Mouse (Mus musculus) A20 (cell line): ENCODE data around the gene Napepld.
"Not testable (repeated sequence)": the region's sequence is repeated elsewhere in the genome, so short reads cannot be mapped to it uniquely, and the experiment has no call there.

ENCODE experiments used
- DNase-seq: peaks from one replicate; pipeline ENCODE4 v3.0.0-alpha.2; 2011; ENCODE audit warnings: low read depth, low spot score

The Napepld gene

DNA sequence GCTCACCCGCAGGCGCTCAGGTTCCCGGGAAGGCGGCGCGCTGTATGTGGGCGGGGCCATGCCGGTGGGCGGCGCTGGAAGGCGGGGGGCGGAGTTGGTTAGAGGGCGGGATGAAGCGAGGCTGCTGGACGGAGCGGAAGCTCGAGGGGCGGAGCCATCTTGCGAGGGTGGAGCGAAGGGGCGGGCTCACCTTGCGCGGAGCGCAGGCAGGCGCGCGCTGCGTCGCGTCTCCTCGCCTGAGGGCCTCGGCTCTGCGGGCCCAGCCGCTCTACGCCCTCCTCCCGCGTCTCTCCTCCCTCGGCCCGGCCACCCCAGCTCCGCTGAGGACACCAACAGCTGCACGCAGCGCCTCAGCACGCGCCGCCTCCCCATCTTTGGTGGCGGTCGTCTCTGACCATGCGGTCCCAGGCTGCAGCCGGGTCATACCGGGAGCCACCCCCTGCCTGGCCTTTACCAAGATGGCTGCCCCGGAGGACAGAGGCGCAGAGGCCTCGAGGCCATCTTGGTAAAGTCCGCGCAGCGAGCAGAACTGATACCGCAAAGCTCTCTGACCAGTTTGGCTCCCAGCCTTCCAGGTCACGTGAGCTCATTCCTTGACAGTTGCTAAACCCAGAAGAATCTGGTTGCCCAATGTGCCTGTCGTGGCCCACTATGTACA is at the start of gene Napepld:
Gene Napepld (minus strand): TSS at position 46 of the 658 bp plus-strand sequence.
- DNase-seq = peak; percentile 99

GRCm38 (mm10) chr5:21745966-21746365 is 44.8 kb upstream of the Napepld start:
- no peak for DNase-seq

- no peak for DNase-seq
Observed at GRCm38 (mm10) chr5:21744651-21745050, 43.5 kb upstream of the Napepld start.

GRCm38 (mm10) chr5:21743606-21744005 is 42.4 kb upstream of the Napepld start:
- no peak for DNase-seq

DNA sequence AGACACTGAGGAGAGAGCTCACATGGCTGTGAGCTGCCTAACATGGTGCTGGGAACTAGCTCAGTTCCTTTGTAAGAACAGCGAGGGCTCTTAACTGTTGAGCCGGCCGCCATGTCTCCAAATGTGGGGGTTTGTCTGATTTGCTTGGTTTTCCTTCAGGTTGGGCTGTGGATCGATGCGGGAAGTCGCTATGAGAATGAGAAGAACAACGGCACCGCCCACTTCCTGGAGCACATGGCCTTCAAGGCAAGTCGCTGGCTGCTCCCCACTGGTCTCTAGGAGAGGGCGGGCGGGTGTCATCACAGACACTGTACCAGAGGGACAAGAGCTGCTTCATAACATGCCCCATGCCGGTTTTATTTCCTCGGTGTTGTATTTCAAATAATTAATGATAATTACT is 38.7 kb upstream of the Napepld start:
- no peak for DNase-seq

- no peak for DNase-seq
Observed at GRCm38 (mm10) chr5:21739120-21739519, 37.9 kb upstream of the Napepld start.

GRCm38 (mm10) chr5:21737620-21738019 is 36.4 kb upstream of the Napepld start:
- DNase-seq = no peak

DNA sequence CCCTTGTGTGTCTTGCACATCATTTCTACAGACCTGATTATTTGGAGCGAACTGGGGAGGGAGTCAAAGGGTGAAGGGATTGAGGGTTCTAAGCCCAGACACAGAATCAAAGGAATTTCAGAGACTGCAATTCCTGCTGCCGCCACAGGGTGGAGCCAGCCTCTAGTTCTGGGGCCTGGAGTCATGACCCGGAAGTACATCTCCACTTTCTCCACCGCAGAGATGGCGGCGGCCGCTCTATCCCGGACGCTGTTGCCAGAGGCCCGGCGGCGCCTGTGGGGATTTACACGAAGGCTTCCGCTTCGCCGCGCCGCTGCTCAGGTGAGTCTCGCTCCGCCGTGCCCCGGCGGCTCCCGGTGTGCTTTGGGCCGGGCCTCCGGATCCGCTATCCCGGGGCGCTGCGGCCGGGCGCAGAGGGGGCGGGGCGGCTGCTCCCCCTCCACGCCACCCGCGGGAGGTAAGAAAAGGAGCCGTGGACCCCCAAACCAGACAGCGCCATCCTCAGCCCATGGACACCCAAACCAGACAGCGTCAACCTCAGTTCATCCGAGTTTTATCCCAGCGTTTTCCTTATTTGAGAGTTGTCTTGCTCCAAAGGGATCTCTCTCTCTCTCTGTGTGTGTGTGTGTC is 35.9 kb upstream of the Napepld start, which contains the start of gene Pmpcb:
Gene Pmpcb (plus strand): TSS at position 186 of the 630 bp plus-strand sequence.
- DNase-seq = peak; percentile 90

- peak; percentile 13 for DNase-seq
Observed at GRCm38 (mm10) chr5:21736046-21736445, 34.9 kb upstream of the Napepld start.

DNA sequence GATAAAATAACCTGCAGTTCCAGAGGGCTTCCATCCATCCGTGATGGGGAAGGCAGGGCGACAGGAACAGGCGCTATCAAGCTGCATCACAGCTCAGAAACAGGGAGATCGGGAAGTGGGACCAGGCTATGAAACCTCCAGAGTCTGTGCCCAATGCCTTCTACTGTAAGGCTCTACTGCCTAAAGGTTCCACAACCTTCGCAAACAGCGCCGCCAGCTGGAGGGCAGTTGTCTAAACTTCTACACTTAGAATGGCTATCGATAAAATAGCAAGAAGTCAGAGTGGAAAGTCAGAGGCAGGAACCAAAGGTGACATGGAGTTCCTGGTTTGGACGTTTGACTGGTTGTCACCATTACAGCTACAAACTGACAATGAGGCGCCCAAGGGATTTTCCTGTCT is 34.4 kb upstream of the Napepld start:
- DNase-seq = peak; percentile 86

GRCm38 (mm10) chr5:21735100-21735499 is 33.9 kb upstream of the Napepld start:
- DNase-seq = no peak

- no peak for DNase-seq
Observed at GRCm38 (mm10) chr5:21732930-21733329, 31.7 kb upstream of the Napepld start.

GRCm38 (mm10) chr5:21732177-21732911 is 31.1 kb upstream of the Napepld start:
- DNase-seq = no peak

DNA sequence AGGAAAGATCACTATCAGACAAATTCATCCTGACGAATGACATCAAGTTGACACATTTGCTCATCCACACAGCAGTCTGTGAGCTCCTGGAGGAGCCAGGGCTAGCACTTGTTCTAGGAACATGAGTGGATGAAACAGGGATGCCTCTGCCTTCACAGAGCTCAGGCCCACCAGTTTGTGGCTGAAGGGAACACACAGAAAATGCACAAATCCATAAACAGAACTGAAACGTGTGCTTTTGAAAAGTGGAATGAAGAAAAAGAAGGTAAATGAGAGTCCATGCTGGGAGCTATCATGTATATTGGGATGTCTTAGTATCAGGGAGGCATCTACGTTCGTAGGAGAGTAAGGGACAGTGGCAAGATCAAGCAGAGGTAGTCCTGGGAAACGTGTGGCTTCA is 27.9 kb upstream of the Napepld start:
- no peak for DNase-seq

- no peak for DNase-seq
Observed at GRCm38 (mm10) chr5:21724872-21725271, 23.7 kb upstream of the Napepld start.

- no peak for DNase-seq
Observed at GRCm38 (mm10) chr5:21724427-21724826, 23.2 kb upstream of the Napepld start.

DNA sequence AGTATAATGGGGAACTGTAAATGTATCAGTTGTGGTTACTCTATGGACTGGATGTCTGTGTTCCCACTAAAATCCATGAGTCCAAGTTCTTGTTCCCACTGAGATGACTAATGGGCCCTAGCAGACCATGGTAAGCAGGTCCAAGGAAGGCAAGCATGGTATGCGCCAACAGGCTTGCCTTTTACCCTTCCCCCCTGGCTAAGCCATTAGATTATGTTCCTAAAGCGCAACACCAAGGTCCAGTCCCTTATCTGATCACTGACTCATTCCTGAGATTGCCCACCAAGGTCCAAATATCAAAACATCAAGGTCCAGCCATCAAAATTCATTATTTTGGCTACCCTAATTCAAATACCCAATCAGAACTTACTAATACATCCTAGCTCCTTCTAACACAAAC is 18.0 kb upstream of the Napepld start:
- no peak for DNase-seq

DNA sequence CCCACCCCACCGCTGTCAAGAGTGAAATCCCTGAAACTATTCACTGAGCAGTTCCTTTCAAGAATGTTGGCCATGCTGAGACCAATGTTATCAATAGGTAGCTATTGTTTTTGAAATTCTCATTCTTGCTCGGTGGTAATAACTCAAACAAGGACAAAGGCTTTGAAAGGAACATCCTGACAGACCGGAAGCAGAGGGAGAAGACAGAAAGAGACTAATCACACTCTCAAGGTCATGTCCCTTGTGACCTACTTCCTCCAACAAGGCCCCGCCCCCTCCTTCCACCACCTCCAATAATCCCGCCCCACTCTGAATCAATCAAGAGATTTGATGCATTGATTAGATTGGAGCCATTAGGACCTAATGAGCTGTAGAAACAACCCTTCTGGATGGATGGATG is 17.4 kb upstream of the Napepld start:
- DNase-seq = no peak

DNA sequence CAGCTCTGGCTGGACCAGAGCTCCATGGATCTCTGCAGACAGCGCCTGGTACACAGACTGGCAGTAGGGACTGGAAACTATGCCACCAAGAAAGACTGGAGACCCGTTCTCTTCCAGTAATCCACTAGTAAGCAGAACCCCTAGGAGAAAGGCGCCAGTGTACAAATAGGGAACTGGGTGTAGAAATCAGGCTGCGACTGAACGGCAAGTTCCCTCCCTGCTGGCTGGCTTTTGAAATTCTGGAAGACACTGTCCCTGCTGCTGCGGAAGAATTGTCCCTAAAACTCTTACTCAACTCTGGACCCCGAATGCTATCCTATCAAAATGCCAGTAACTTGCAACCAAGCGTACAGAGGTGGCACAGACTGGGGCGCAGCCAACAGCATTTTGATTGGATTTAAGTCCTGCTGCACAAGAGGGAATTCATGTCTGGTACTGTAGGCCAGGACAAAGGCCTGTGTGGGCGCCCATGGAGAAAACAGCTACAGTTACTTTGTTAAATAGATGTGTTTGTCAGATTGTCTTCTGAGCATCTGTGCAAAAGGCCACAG is 16.0 kb upstream of the Napepld start:
- no peak for DNase-seq

DNA sequence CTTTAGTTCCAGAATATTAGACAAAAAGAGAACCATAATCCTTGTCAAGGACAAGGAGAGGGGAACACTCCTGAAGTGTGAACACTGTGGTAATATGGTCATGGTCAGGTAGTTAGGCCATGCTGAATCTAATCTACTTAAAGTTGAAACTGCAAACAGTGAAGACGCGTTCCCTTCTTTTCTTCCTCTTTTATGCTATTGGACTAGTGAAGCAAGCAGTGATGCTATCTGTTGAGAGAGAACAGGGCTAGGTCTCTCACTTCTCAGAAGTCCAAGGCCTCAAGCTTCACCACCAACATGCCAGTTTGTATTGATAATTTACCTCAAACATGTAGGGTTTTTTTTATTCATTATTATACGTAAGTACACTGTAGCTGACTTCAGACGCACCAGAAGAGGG is 13.3 kb upstream of the Napepld start:
- peak; percentile 35 for DNase-seq

GRCm38 (mm10) chr5:21712127-21712715 is 11.0 kb upstream of the Napepld start:
- DNase-seq = no peak

DNA sequence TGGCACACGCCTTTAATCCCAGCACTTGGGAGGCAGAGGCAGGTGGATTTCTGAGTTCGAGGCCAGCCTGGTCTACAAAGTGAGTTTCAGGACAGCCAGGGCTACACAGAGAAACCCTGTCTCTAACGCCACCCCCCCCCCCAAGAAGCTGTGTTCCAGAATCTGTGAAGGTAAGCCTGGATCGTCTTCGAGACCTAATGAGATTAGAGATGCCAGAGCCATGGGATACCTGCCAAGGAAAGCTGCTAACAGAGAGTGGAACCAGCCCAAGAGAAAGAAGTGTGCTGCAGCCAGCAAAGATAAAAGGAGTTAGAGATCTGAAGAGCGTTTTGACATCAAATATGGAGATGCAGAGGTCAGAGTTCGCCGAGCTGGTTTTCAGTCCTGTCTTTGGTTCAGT is 6.8 kb upstream of the Napepld start:
- not testable (repeated sequence) for DNase-seq
